Mouse (Mus musculus) intestine, embryonic 14.5 days (tissue): Measurements from ENCODE around the gene Sun1. TPM values are rescaled to one million over a fixed set of nuclear protein-coding genes. Genes with fewer than 3 reads are reported as not detected.

Experiments used
- ATAC-seq: fragments of 200-750 bp; cut with Nextera tagmentation; replicated peaks from 2 replicates; pipeline ENCODE4 v1.8.0; 2017; ENCODE audit warnings: low read depth, moderate number of reproducible peaks, moderate TSS enrichment, moderate library complexity; ENCODE audit not compliant: low FRiP score, low TSS enrichment
- DNase-seq: peaks from one replicate; pipeline ENCODE4 v3.0.0-alpha.2; 2018; ENCODE audit warnings: low spot score
- H3K27ac ChIP-seq: fragments of 300-500 bp; sonication (generic); 2 replicates; pipeline ENCODE4 v1.5.1; 2014; ENCODE audit warnings: low read depth, mild to moderate bottlenecking, control low read depth
- H3K27me3 ChIP-seq: fragments of 300-500 bp; sonication (generic); replicated peaks from 2 replicates; pipeline ENCODE4 v1.6.1; 2014; ENCODE audit warnings: low read length, control low read depth; ENCODE audit not compliant: control insufficient read depth, insufficient read depth
- H3K36me3 ChIP-seq: fragments of 300-500 bp; sonication (generic); 2 replicates; pipeline ENCODE4 v1.6.1; 2014; ENCODE audit warnings: low read length, control low read depth; ENCODE audit not compliant: control insufficient read depth, insufficient read depth
- H3K4me1 ChIP-seq: fragments of 300-500 bp; sonication (generic); replicated peaks from 2 replicates; pipeline ENCODE4 v1.6.1; 2014; ENCODE audit warnings: low read length, control low read depth, mixed read lengths; ENCODE audit not compliant: control insufficient read depth, insufficient read depth
- H3K4me2 ChIP-seq: fragments of 300-500 bp; sonication (generic); 2 replicates; pipeline ENCODE4 v1.6.1; 2014; ENCODE audit warnings: low read length
- H3K4me3 ChIP-seq: fragments of 300-500 bp; sonication (generic); 2 replicates; pipeline ENCODE4 v1.5.1; 2014; ENCODE audit warnings: low read depth, low read length, control low read depth, mixed read lengths
- H3K9ac ChIP-seq: fragments of 300-500 bp; sonication (generic); 2 replicates; pipeline ENCODE4 v1.6.1; 2014; ENCODE audit warnings: mild to moderate bottlenecking, low read length
- H3K9me3 ChIP-seq: fragments of 300-500 bp; sonication (generic); 2 replicates; pipeline ENCODE4 v1.6.1; 2016; ENCODE audit warnings: low read length, control low read depth; ENCODE audit not compliant: control insufficient read depth
- WGBS: fragments of 180-500 bp; shearing (Covaris S2); extraction: QIAGEN DNeasy Blood & Tissue Kit; methylation state at CpG from one replicate; pipeline ENCODE4 v1.1.7; 2014; 5-methylcytosine and 5-hydroxymethylcytosine counted together
- polyA plus RNA-seq: library from polyadenylated mRNA; unstranded; fragments of >200 nt; fragmentation: Nextera tagmentation; extraction: Ambion mirVana; gene quantifications from 2 replicates; pipeline ENCODE4 v1.2.1, GENCODE M21; 2014

Sun1 gene
- polyA plus RNA-seq, 1 experiment from 2014 or later, result 54.7 TPM

DNA sequence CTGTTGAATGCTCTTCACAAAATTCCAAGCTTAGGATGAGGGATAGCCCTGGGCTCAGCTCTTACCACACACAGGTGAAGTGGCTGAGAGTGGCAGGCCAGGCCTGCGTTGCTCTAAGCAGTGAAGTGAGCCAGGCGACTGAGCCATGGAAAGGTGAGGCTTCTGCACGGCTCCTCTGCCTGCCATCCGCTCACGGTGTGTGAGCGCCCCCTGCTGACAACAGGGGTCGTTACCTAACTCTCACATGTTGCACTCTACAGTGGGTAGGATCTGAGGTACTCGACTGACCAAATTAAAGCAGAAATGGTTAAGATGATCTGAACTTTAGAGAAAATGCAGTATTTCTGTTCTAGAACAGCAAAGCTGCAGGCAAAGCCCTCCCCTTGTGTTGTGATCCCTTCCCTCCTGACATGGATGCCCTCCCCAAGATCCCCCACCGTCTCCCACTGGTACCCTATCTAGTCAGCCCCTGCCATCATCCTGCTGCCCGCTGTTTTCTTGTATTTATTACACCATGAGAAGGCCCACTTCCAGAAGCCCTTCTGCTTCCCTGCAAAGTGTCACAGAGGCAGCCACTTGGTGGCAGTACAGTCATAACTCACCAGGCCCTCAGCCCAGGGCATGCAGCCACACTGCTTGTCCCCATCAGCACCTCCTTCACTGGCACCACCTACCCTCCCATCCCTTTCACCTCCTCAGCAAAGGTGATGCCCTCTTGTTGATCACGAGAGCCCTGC is 21.4 kb upstream of the Sun1 start:
- peaks cover 68% of the 10 kb centered on the region for H3K36me3 ChIP-seq
- WGBS, result 27% methylated on average over 11 of the region's 11 CpGs
- DNase-seq, result peak; percentile 91
- ATAC-seq, result peak; percentile 71
- no peak overlapping the region for H3K9ac ChIP-seq
- H3K27me3 ChIP-seq, result no peaks in the 10 kb centered on the region
- no peak overlapping the region for H3K4me2 ChIP-seq
- H3K27ac ChIP-seq, result no peak overlapping the region
- H3K4me1 ChIP-seq, result peaks cover 14% of the 10 kb centered on the region
- no peaks in the 10 kb centered on the region for H3K9me3 ChIP-seq
- H3K4me3 ChIP-seq, result no peak overlapping the region

DNA sequence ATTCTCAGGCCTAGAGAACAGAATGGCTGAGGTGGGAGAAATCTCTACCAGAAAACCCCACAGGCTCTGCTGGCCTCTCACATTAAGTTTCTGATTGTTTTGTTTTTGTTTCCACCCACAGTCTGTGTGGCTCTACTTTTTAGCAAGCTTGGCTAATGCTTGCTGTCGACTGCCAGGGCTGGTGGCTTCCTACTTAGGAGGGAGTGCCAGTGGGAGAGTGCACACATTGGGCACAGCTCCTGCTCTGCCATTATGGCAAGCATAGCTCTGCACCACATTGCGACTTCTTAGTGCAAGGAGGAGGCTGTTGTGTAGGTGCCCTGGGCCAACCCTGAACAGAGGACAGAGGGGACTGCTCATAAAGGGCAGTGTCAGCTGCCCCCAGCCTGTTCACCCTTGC is 17.3 kb upstream of the Sun1 start:
- Histone ChIP-seq H3K4me3 (no peak overlapping the region), H3K36me3 (peaks cover 82% of the 10 kb centered on the region), H3K27ac (no peak overlapping the region), H3K9me3 (no peaks in the 10 kb centered on the region), H3K27me3 (no peaks in the 10 kb centered on the region), H3K9ac (no peak overlapping the region), H3K4me2 (no peak overlapping the region), H3K4me1 (no peaks in the 10 kb centered on the region)
- ATAC-seq (no peak), DNase-seq (no peak)
- WGBS, result 82% methylated on average over 2 of the region's 2 CpGs

DNA sequence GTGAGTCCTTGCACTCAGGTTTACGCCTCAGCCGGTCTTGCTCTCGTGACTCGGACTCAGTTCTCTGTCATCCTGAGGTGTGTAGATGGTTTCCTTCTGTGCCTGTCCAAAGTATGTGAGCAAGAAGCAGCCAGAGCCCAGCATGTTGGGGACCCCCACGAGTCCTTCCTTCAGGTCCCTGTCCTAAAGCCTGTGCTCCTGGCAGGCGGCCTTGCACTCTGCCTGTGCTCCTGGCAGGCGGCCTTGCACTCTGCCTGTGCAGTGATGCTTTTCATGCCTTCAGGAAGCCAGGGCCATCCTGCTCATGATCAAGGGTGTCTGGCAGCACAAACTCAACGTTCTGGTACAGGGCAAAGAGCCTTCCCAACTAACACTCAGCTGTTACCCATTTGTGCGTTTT is 16.8 kb upstream of the Sun1 start:
- 88% methylated on average over 9 of the region's 9 CpGs for WGBS
- H3K36me3 ChIP-seq, result peaks cover 82% of the 10 kb centered on the region
- DNase-seq, result no peak

DNA sequence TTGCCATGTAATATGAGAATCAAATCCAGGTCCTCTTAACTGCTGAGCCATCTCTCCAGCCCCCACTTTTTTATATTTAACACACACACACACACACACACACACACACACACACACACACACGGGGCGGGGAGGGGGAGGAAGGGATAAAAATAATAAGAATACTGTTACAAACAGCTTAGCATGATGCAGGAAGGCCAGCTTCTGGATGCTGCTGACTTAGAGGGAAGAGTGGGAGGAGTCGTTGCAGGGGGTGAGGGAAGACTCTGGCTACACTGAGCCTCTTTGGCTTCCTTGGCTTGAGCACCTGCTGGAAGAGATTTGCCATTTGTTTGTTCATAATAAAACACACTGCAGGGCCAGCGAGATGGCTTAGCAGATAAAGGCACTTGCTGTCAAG is 15.5 kb upstream of the Sun1 start:
- no peak for ATAC-seq
- Histone ChIP-seq H3K4me1 (no peaks in the 10 kb centered on the region), H3K4me3 (no peak overlapping the region), H3K4me2 (no peak overlapping the region), H3K27ac (no peak overlapping the region), H3K9ac (no peak overlapping the region), H3K36me3 (peaks cover 75% of the 10 kb centered on the region), H3K9me3 (no peaks in the 10 kb centered on the region), H3K27me3 (no peaks in the 10 kb centered on the region)
- 81% methylated on average over 4 of the region's 4 CpGs for WGBS
- DNase-seq, result no peak

More for the DNA sequence above, 16.8 kb upstream of the Sun1 start:
- Histone ChIP-seq H3K9ac (no peak overlapping the region), H3K9me3 (no peaks in the 10 kb centered on the region), H3K27ac (no peak overlapping the region), H3K4me1 (no peaks in the 10 kb centered on the region), H3K27me3 (no peaks in the 10 kb centered on the region), H3K4me3 (no peak overlapping the region), H3K4me2 (no peak overlapping the region)
- no peak for ATAC-seq

DNA sequence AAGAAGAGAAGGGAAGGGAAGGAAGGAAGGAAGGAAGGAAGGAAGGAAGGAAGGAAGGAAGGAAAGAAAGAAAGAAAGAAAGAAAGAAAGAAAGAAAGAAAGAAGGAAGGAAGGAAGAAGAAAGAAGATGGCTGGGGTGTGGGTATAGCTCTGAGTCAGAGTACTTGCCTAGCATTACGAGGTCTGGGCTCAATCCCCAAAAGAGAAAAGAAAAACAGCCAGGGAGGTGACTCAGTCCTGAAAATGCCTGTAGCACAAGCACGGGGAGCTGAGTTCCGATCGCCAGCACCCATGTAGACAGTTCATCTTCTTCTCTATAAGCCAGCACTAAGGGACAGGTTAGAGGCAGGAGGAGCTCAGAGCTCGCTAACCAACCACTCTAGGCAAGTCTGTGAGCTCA is 10.7 kb upstream of the Sun1 start:
- DNase-seq (no peak), ATAC-seq (no peak)

DNA sequence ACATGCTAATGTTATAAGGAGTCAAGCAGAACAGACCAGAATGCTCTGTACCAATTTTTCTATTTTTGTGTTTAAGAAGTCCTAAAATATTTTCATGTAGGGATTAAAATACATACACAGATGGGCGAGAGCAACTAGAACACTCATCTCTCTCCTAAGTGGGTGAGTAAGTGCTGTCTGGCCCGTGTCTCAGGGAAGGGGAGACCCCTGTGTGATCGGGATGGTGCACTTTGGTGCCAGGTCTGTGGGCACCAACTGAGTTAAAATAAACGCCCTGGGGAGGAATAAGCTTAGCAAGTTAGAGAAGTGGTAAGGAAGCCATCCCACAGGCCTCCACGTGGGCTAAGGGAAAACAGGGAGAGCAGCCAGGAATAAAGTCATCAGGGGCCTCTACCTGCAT is 9.5 kb upstream of the Sun1 start:
- Histone ChIP-seq H3K27me3 (no peaks in the 10 kb centered on the region), H3K36me3 (peaks cover 17% of the 10 kb centered on the region), H3K9me3 (no peaks in the 10 kb centered on the region), H3K9ac (no peak overlapping the region), H3K4me2 (no peak overlapping the region), H3K27ac (no peak overlapping the region), H3K4me3 (no peak overlapping the region), H3K4me1 (no peaks in the 10 kb centered on the region)
- DNase-seq, result no peak
- WGBS, result 63% methylated on average over 5 of the region's 5 CpGs
- no peak for ATAC-seq

More for the DNA sequence above, 10.7 kb upstream of the Sun1 start:
- no peak overlapping the region for H3K27ac ChIP-seq
- H3K27me3 ChIP-seq, result no peaks in the 10 kb centered on the region
- H3K4me1 ChIP-seq, result no peaks in the 10 kb centered on the region
- WGBS, result 93% methylated on average over 5 of the region's 5 CpGs
- H3K36me3 ChIP-seq, result peaks cover 30% of the 10 kb centered on the region
- no peak overlapping the region for H3K4me2 ChIP-seq
- H3K9ac ChIP-seq, result no peak overlapping the region
- H3K4me3 ChIP-seq, result no peak overlapping the region
- H3K9me3 ChIP-seq, result no peaks in the 10 kb centered on the region

DNA sequence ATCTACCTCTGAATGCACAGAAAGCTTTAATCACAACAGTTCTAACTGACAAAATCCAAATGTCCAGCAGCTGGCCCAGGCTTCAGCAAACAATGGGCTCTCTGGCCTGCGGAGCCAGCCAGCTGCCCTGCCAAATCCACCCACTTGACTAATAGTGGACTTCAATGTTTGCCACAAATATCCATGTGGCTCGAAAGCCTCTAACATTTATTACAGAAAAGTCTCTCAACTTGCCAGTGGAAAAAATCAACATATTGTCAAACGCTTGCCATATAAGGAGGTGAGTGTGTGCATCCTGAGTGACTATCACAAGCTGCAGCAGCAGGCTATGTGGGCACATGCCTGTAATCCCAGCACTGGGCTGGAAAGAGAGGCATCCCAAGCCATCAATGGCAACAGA is 1.7 kb upstream of the Sun1 start:
- 62% methylated on average over 3 of the region's 3 CpGs for WGBS
- no peak for ATAC-seq

DNA sequence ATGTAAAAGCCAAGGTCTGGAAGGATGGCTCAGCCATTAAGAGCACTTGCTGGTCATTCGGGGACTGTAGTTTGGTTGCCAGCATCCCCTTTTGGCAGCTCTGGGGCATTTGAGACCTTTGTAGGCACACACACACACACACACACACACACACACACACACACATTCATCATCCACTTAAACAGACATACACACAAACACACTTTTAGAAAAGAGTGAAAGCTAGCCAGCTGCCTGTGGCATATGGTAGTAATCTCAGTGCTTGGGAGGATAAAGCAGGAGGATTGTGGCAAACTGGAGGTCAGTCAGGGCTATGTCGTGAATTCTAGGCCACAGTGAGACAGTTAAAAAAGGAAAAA is 822 bp upstream of the Sun1 start:
- WGBS, result 43% methylated on average over 2 of the region's 2 CpGs
- H3K4me1 ChIP-seq, result peaks cover 20% of the 10 kb centered on the region
- ATAC-seq (no peak), DNase-seq (no peak)
- H3K36me3 ChIP-seq, result 0 out of 2 replicates have a peak, but pooled peaks cover 4% of the 10 kb centered on the region
- H3K4me3 ChIP-seq, result peak overlapping the region; percentile 88
- peak overlapping the region; percentile 80 for H3K27ac ChIP-seq
- no peaks in the 10 kb centered on the region for H3K9me3 ChIP-seq
- peak overlapping the region; percentile 50 for H3K9ac ChIP-seq
- peak overlapping the region; percentile 66 for H3K4me2 ChIP-seq
- H3K27me3 ChIP-seq, result no peaks in the 10 kb centered on the region

More for the DNA sequence above, 1.7 kb upstream of the Sun1 start:
- H3K27me3 ChIP-seq, result no peaks in the 10 kb centered on the region
- H3K9me3 ChIP-seq, result no peaks in the 10 kb centered on the region
- H3K4me2 ChIP-seq, result no peak overlapping the region
- H3K4me3 ChIP-seq, result no peak overlapping the region
- peaks cover 20% of the 10 kb centered on the region for H3K4me1 ChIP-seq
- DNase-seq, result no peak
- H3K36me3 ChIP-seq, result 0 out of 2 replicates have a peak, but pooled peaks cover 4% of the 10 kb centered on the region
- no peak overlapping the region for H3K9ac ChIP-seq
- peak overlapping the region; percentile 16; the same call in 1 of the 2 replicates for H3K27ac ChIP-seq
